25 mouse cellular contexts compared by ENCODE assay signal in genomic region chr3:121821559-121822143, GRCm38 (mm10). TPM values are rescaled to one million over a fixed set of nuclear protein-coding genes. Genes with fewer than 3 reads are reported as not detected.
DNase-seq lines count a peak whose midpoint lies in the region; ATAC-seq and TF ChIP-seq lines count a peak whose summit lies in the region.
"Had no signal": no experiment of that assay in that cellular context is flagged by ENCODE, and none has a peak within 500 bp of the region (broad histone marks: within the 10 kb centered on the region; RNA-seq: fewer than 3 reads in every experiment).

No protein-coding gene starts in this region.

- TF ChIP-seq CTCF in stomach, postnatal 0 days (IDR thresholded peaks at IDR 0.05; ENCODE audit: low read depth), result no peak

- H3K36me3 ChIP-seq in liver, embryonic 15.5 days (replicated peaks), result no peaks in the 10 kb centered on the region
- no peaks in the 10 kb centered on the region for H3K36me3 ChIP-seq in stomach, postnatal 0 days (ENCODE audit: control insufficient read depth, insufficient read depth, low read length)
- H3K36me3 ChIP-seq: embryonic facial prominence, embryonic 15.5 days; forebrain, embryonic 15.5 days; heart, embryonic 12.5 days; limb, embryonic 15.5 days; midbrain, embryonic 12.5 days had no signal

- no peak overlapping the region for H3K4me2 ChIP-seq in liver, embryonic 15.5 days
- H3K4me2 ChIP-seq in stomach, postnatal 0 days (replicated peaks; ENCODE audit: low read depth), result no peak overlapping the region
- H3K4me2 ChIP-seq: embryonic facial prominence, embryonic 15.5 days; forebrain, embryonic 15.5 days; heart, embryonic 12.5 days; limb, embryonic 15.5 days; midbrain, embryonic 12.5 days had no signal

- H3K27me3 ChIP-seq in liver, embryonic 15.5 days, result no peaks in the 10 kb centered on the region
- no peaks in the 10 kb centered on the region for H3K27me3 ChIP-seq in stomach, postnatal 0 days (ENCODE audit: control insufficient read depth, insufficient read depth, low read length)
- H3K27me3 ChIP-seq: embryonic facial prominence, embryonic 15.5 days; forebrain, embryonic 15.5 days; heart, embryonic 12.5 days; limb, embryonic 15.5 days; midbrain, embryonic 12.5 days had no signal

- ATAC-seq in liver, embryonic 15.5 days (ENCODE audit: insufficient read depth), result peak; percentile 41
- peak; percentile 59 for ATAC-seq in stomach, postnatal 0 days (ENCODE audit: low FRiP score, low TSS enrichment)
- ATAC-seq: activated CD4-positive, CD25-positive, alpha-beta regulatory T cell, adult 4 months; forebrain, embryonic 15.5 days; hindbrain, postnatal 0 days had no signal

- H3K27ac ChIP-seq in liver, embryonic 15.5 days (replicated peaks), result no peak overlapping the region
- H3K27ac ChIP-seq in stomach, postnatal 0 days (replicated peaks), result peak overlapping the region; percentile 56; the same call in 1 of the 2 replicates
- H3K27ac ChIP-seq: embryonic facial prominence, embryonic 15.5 days; forebrain, embryonic 15.5 days; hindbrain, postnatal 0 days; kidney, postnatal 0 days; left cerebral cortex, adult 2 months; limb, embryonic 15.5 days; midbrain, embryonic 12.5 days had no signal

- WGBS in liver, embryonic 15.5 days (ENCODE audit: insufficient replicate concordance), result 63% methylated on average over 8 of the region's 8 CpGs
- 56% methylated on average over 8 of the region's 8 CpGs for WGBS in stomach, postnatal 0 days

- H3K9me3 ChIP-seq in liver, embryonic 15.5 days (replicated peaks), result no peaks in the 10 kb centered on the region
- no peaks in the 10 kb centered on the region for H3K9me3 ChIP-seq in stomach, postnatal 0 days (ENCODE audit: control insufficient read depth, low read length)
- H3K9me3 ChIP-seq: embryonic facial prominence, embryonic 15.5 days; forebrain, embryonic 15.5 days; heart, embryonic 12.5 days; limb, embryonic 15.5 days; midbrain, embryonic 12.5 days had no signal

- no peak for TF ChIP-seq EP300 in stomach, postnatal 0 days (optimal IDR thresholded peaks at IDR 0.05)

- peak; percentile 13 for DNase-seq in embryo, embryonic 10 days (ENCODE audit: low spot score)
- DNase-seq in embryo, embryonic 11 days, result no peak
- peak; percentile 30 for DNase-seq in lung, postnatal 25 days (ENCODE audit: low spot score)
- no peak for DNase-seq in lung, postnatal 10 days
- DNase-seq in stomach, postnatal 0 days (ENCODE audit: low spot score), result peak; percentile 70
- no peak for DNase-seq in frontal cortex, adult 2 months (ENCODE audit: extremely low spot score in 1 of 2, low spot score in 1 of 2)
- DNase-seq in retina, embryonic 14.5 days (ENCODE audit: low spot score), result no peak
- DNase-seq: adrenal gland, adult 8-10 months; cerebellum, adult 18-20 months; cerebellum, postnatal 14 days; gastrocnemius, postnatal 14 days; heart, adult 18-20 months; heart, postnatal 14 days; kidney, adult 18-20 months; left cerebral cortex, postnatal 4 days had no signal

- peaks cover 19% of the 10 kb centered on the region for H3K4me1 ChIP-seq in liver, embryonic 15.5 days (replicated peaks)
- H3K4me1 ChIP-seq in stomach, postnatal 0 days (replicated peaks; ENCODE audit: control insufficient read depth, insufficient read depth), result no peaks in the 10 kb centered on the region
- H3K4me1 ChIP-seq: forebrain, embryonic 15.5 days; heart, embryonic 12.5 days; midbrain, embryonic 12.5 days had no signal

- no peak overlapping the region for H3K4me3 ChIP-seq in liver, embryonic 15.5 days (replicated peaks)
- no peak overlapping the region for H3K4me3 ChIP-seq in stomach, postnatal 0 days (ENCODE audit: low read depth, low read length)
- H3K4me3 ChIP-seq: embryonic facial prominence, embryonic 15.5 days; forebrain, embryonic 15.5 days; heart, embryonic 12.5 days; left cerebral cortex, adult 2 months; limb, embryonic 15.5 days; midbrain, embryonic 12.5 days had no signal

- no peak overlapping the region for H3K9ac ChIP-seq in liver, embryonic 15.5 days
- H3K9ac ChIP-seq in stomach, postnatal 0 days (ENCODE audit: low read length), result no peak overlapping the region
- H3K9ac ChIP-seq: embryonic facial prominence, embryonic 15.5 days; forebrain, embryonic 15.5 days; heart, embryonic 12.5 days; limb, embryonic 15.5 days; midbrain, embryonic 12.5 days had no signal

RNA-seq across cellular contexts. Expression of gene Abcd3, which starts 6.5 kb away (rescaled TPM):
- polyA plus RNA-seq in liver, embryonic 15.5 days (2015; fragmentation: Nextera tagmentation; extraction: Ambion mirVana), result 24.6 and 24.9 TPM in 2 replicates
- polyA plus RNA-seq in stomach, postnatal 0 days (2015; fragmentation: Nextera tagmentation; extraction: Ambion mirVana), result 115 and 118 TPM in 2 replicates
- 36.4 and 38.3 TPM in 2 replicates for polyA plus RNA-seq in frontal cortex, adult 2 months (2012; rRNA removed)

Comparison
In these comparisons a context has a peak if more than half of its experiments do, and no peak if none do; other contexts are left out.
1. DNase-seq: peak in embryo, embryonic 10 days (single experiment), lung, postnatal 25 days (single experiment) and stomach, postnatal 0 days (single experiment); none in embryo, embryonic 11 days (single experiment), lung, postnatal 10 days (single experiment), frontal cortex, adult 2 months (0 of 2) and retina, embryonic 14.5 days (single experiment).